10 mouse cellular contexts compared by ENCODE assay signal in the genomic region with DNA sequence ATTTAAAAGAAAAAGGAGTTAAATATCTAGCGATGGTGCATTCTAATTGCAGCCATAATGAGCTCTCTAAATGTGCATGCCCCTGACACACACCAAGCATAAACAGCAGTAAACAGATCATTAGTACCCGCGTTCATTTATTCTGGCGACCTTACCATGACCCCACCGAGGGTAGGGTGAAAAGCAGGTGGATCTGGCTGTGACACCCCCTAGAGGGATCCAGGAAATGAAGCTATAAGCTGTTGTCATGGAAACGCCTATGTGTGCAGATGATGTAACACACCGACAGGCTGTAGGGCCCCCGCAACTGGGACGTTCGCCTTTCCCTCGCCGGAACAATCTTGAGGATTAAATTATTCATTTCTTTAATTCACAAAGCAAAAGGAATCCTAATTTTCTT. TPM values are rescaled to one million over a fixed set of nuclear protein-coding genes. Genes with fewer than 3 reads are reported as not detected.
A peak's percentile ranks its signal among the peaks of the same experiment; 100 is the strongest.
DNase-seq lines count a peak whose midpoint lies in the region; ATAC-seq and TF ChIP-seq lines count a peak whose summit lies in the region.
"Had no signal": no experiment of that assay in that cellular context is flagged by ENCODE, and none has a peak within 500 bp of the region (broad histone marks: within the 10 kb centered on the region; RNA-seq: fewer than 3 reads in every experiment).

No protein-coding gene starts in this region.

- no peaks in the 10 kb centered on the region for H3K36me3 ChIP-seq in forebrain, embryonic 12.5 days (replicated peaks)
- H3K36me3 ChIP-seq: limb, embryonic 15.5 days had no signal

- H3K27me3 ChIP-seq in forebrain, embryonic 12.5 days: peaks cover 57% of the 10 kb centered on the region

- no peak overlapping the region for H3K9ac ChIP-seq in forebrain, embryonic 12.5 days
- H3K9ac ChIP-seq: limb, embryonic 15.5 days had no signal

- H3K4me3 ChIP-seq in layer of hippocampus, adult 2 months: peak overlapping the region; percentile 1; the same call in 1 of the 2 replicates
- H3K4me3 ChIP-seq in forebrain, embryonic 12.5 days (replicated peaks): 0 out of 2 replicates have a peak overlapping the region, but pooled peaks have one; percentile 1
- H3K4me3 ChIP-seq: limb, embryonic 15.5 days had no signal

- H3K27ac ChIP-seq in layer of hippocampus, adult 2 months: peak overlapping the region; percentile 43; the same call in 1 of the 2 replicates
- peak overlapping the region; percentile 73 for H3K27ac ChIP-seq in forebrain, embryonic 12.5 days
- H3K27ac ChIP-seq: limb, embryonic 15.5 days had no signal

- H3K9me3 ChIP-seq in forebrain, embryonic 12.5 days: no peaks in the 10 kb centered on the region
- H3K9me3 ChIP-seq: limb, embryonic 15.5 days had no signal

- peaks cover 49% of the 10 kb centered on the region for H3K4me1 ChIP-seq in forebrain, embryonic 12.5 days
- H3K4me1 ChIP-seq: limb, embryonic 15.5 days had no signal

- intact Hi-C loops in left cerebral cortex, postnatal 36 days (cut with DNase I): loop anchor here (10.0 kb wide), 1 partner anchor 737 kb away; the partner anchor contains the start of gene Igf2bp1

- no peak; the same call in 1 of the 2 replicates for TF ChIP-seq CTCF in layer of hippocampus, adult 2 months (conservative IDR thresholded peaks at IDR 0.05)

- WGBS in forebrain, embryonic 12.5 days: under 1% methylated on average over 12 of the region's 12 CpGs

- peak; percentile 83 for ATAC-seq in forebrain, embryonic 12.5 days (ENCODE audit: low FRiP score)

- DNase-seq in layer of hippocampus, adult 2 months (ENCODE audit: low spot score in 2 of 2): peak; percentile 31 to 44
- no peak for DNase-seq in layer of hippocampus, adult 11-12 months (ENCODE audit: low spot score)
- DNase-seq in left cerebral cortex, postnatal 36 days (ENCODE audit: low spot score in 2 of 2): peak; percentile 26 to 31
- peak; percentile 39 to 54 for DNase-seq in right cerebral cortex, adult 2 months (ENCODE audit: low spot score in 2 of 2)
- DNase-seq in cerebellum, adult 9-10 months: no peak
- DNase-seq in thymus, postnatal 4 days: no peak
- no peak for DNase-seq in lung, postnatal 10 days
- DNase-seq: heart, postnatal 14 days had no signal

- peak overlapping the region; percentile 42 for H3K4me2 ChIP-seq in forebrain, embryonic 12.5 days
- H3K4me2 ChIP-seq: limb, embryonic 15.5 days had no signal

RNA-seq across cellular contexts. Expression of gene Snx11, which starts 35.4 kb away (rescaled TPM):
- total RNA-seq in layer of hippocampus, adult 2 months (2021): 10 to 100 TPM; 52.5 to 56.7 TPM
- polyA plus RNA-seq in forebrain, embryonic 12.5 days (2016; fragmentation: Nextera tagmentation; extraction: Ambion mirVana): 31.0 and 40.3 TPM in 2 replicates
- total RNA-seq in left cerebral cortex, postnatal 36 days (2021): 10 to 100 TPM; 40.4 to 49.0 TPM

RNA-seq across cellular contexts. Expression of gene Cbx1, which starts 46.9 kb away (rescaled TPM):
- 10 to 100 TPM; 44.6 to 47.4 TPM for total RNA-seq in layer of hippocampus, adult 2 months (2021)
- polyA plus RNA-seq in forebrain, embryonic 12.5 days (2016; fragmentation: Nextera tagmentation; extraction: Ambion mirVana): 168 and 172 TPM in 2 replicates
- 10 to 100 TPM; 40.8 to 46.9 TPM for total RNA-seq in left cerebral cortex, postnatal 36 days (2021)

Comparison
In these comparisons a context has a peak if more than half of its experiments do, and no peak if none do; other contexts are left out.
1. DNase-seq: peak in layer of hippocampus, adult 2 months (2 of 2), left cerebral cortex, postnatal 36 days (2 of 2) and right cerebral cortex, adult 2 months (2 of 2); none in layer of hippocampus, adult 11-12 months (single experiment), cerebellum, adult 9-10 months (single experiment), thymus, postnatal 4 days (single experiment) and lung, postnatal 10 days (single experiment).